Comparison of ENCODE assay signal across 8 mouse cellular contexts in the genomic region with DNA sequence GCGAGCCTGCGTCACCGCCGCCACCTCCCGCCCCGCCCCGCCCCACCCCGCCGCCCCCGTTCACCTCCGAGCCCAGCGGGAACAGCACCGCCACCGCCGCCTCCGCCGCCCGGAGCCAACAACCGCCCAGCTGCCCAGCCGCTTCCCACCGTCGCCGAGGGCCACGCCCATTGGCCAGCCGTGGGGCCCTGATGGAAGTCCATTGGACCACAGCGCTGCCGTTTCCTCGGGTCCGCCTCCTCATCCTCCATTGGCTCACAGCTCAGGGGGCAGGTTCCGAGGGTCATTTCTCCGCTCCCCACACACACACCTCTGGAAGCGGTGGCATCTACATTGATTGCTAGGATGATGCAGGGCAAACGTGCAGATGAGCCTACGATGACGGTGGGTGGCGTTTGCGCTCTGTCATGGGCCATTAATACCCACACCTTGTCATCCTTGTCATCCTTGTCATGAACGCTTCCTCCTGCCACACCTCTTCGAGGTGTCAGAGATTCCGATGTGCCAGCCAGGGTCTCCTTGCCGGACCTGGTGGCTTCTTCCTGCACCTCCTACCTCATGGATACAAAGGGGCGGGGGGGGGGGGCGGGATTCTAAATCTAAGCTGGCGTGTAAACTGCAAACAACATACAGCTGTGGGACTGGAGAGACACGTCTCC. TPM values are rescaled to one million over a fixed set of nuclear protein-coding genes. Genes with fewer than 3 reads are reported as not detected.
DNase-seq lines count a peak whose midpoint lies in the region; ATAC-seq and TF ChIP-seq lines count a peak whose summit lies in the region.

A gene (minus strand): TSS at position 172 of the 659 bp plus-strand sequence.

- H3K9me3 ChIP-seq in hindbrain, embryonic 14.5 days (ENCODE audit: control insufficient read depth, low read length) = no peaks in the 10 kb centered on the region

- no peak for TF ChIP-seq CTCF in Patski (IDR thresholded peaks at IDR 0.05)

- POLR2A ChIA-PET in Patski (lab: Charles Lee) = interaction anchor here (2.2 kb wide), 1 partner anchor 9 kb away, joined by 6 read pairs; no protein-coding TSS in a partner anchor

- H3K9ac ChIP-seq in hindbrain, embryonic 14.5 days = peak within 1 kb of the TSS; percentile 87

- peak within 1 kb of the TSS; percentile 84 for H3K4me3 ChIP-seq in hindbrain, embryonic 14.5 days (replicated peaks; ENCODE audit: low read length)

- H3K36me3 ChIP-seq in hindbrain, embryonic 14.5 days (replicated peaks; ENCODE audit: control insufficient read depth, insufficient read depth) = peaks cover 27% of the 10 kb centered on the region

- no peaks in the 10 kb centered on the region for H3K27me3 ChIP-seq in Patski
- H3K27me3 ChIP-seq in hindbrain, embryonic 14.5 days (ENCODE audit: control insufficient read depth, insufficient read depth, low read length) = no peaks in the 10 kb centered on the region

- ATAC-seq in Patski = peak; percentile 97
- peak; percentile 95 for ATAC-seq in hindbrain, embryonic 14.5 days (ENCODE audit: low FRiP score)

- under 1% methylated on average over 36 of the region's 45 CpGs for WGBS in hindbrain, embryonic 14.5 days

- in situ Hi-C loops in Patski (cut with MboI; ENCODE audit: low pct_unique_long_range_greater_than_20kb) = no loop called here

- H3K4me1 ChIP-seq in hindbrain, embryonic 14.5 days (replicated peaks; ENCODE audit: control insufficient read depth, insufficient read depth, low read length) = peaks cover 21% of the 10 kb centered on the region

- CTCF ChIA-PET in Patski (lab: Charles Lee) = no interaction called here

- H3K27ac ChIP-seq in hindbrain, embryonic 14.5 days = peak within 1 kb of the TSS; percentile 92

- DNase-seq in Patski (ENCODE audit: low read depth, low spot score) = peak; percentile 48
- peak; percentile 95 for DNase-seq in cerebellum, postnatal 14 days
- peak; percentile 78 to 85 for DNase-seq in frontal cortex, postnatal 25 days (ENCODE audit: low spot score in 2 of 2)
- DNase-seq in hindbrain, embryonic 14.5 days (ENCODE audit: low spot score) = peak; percentile 90
- DNase-seq in left cerebral cortex, adult 11 months (ENCODE audit: low spot score) = peak; percentile 88
- peak; percentile 96 to 98 for DNase-seq in lung, postnatal 4 days
- peak; percentile 88 for DNase-seq in retina, postnatal 7 days (ENCODE audit: low read depth, low spot score)
- peak; percentile 88 for DNase-seq in urinary bladder, adult 2 months (ENCODE audit: low spot score)

- H3K4me2 ChIP-seq in hindbrain, embryonic 14.5 days (replicated peaks) = peak within 1 kb of the TSS; percentile 64

RNA-seq across cellular contexts. Expression of the gene that starts here (rescaled TPM):
- 37.5 TPM for polyA plus RNA-seq in Patski (2021)
- polyA plus RNA-seq in hindbrain, embryonic 14.5 days (2014; fragmentation: Nextera tagmentation; extraction: Ambion mirVana) = 118 and 120 TPM in 2 replicates
- 106 and 115 TPM in 2 replicates for polyA plus RNA-seq in urinary bladder, adult 2 months (2012; rRNA removed)

Comparison
In these comparisons a context has a peak if more than half of its experiments do, and no peak if none do; other contexts are left out.
1. Peak in every context shown above with its lines: DNase-seq, ATAC-seq, H3K4me3 ChIP-seq and H3K27ac ChIP-seq.